In the genomic region with DNA sequence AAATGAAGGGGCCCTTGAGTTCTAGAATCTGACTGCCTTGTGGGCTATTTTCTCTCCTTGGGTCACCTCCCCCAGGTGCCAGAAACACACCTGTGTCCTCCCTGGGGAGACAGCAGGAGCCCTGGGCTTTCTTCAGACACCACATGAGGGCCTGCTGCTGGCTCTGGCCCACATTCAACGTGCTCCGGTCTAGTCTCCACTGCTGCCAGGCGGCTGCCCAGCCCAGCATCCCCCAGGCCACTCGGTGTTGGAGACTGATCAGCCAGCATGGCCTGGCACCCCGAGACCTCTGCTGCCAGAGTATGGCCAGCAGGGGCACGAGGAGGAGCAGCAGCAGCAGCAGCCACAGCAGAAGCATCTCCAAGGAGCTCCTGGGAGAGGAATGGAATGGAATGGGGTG, we compare ENCODE assay signal across 8 mouse cellular contexts. TPM values are rescaled to one million over a fixed set of nuclear protein-coding genes. Genes with fewer than 3 reads are reported as not detected.
DNase-seq lines count a peak whose midpoint lies in the region; ATAC-seq and TF ChIP-seq lines count a peak whose summit lies in the region.

No protein-coding gene starts in this region.

- peak overlapping the region; percentile 77; the same call in 1 of the 2 replicates for H3K4me3 ChIP-seq in spleen, adult 2 months (ENCODE audit: extremely low read depth, insufficient read depth, insufficient read length)
- peak overlapping the region; percentile 65 for H3K4me3 ChIP-seq in limb, embryonic 15.5 days
- peak overlapping the region; percentile 87 for H3K4me3 ChIP-seq in stomach, embryonic 16.5 days (replicated peaks; ENCODE audit: low read length)

- TF ChIP-seq POLR2A in spleen, adult 2 months (IDR thresholded peaks at IDR 0.05; ENCODE audit: low read depth, low read length), result no peak

- H3K9ac ChIP-seq in limb, embryonic 15.5 days, result peak overlapping the region; percentile 31; the same call in 1 of the 2 replicates
- H3K9ac ChIP-seq in stomach, embryonic 16.5 days (ENCODE audit: low read length), result peak overlapping the region; percentile 83

- no peak overlapping the region for H3K27ac ChIP-seq in spleen, adult 2 months (ENCODE audit: insufficient read depth, low read length)
- H3K27ac ChIP-seq in limb, embryonic 15.5 days, result 0 out of 2 replicates have a peak overlapping the region, but pooled peaks have one; percentile 67
- H3K27ac ChIP-seq in stomach, embryonic 16.5 days (ENCODE audit: low read length), result no peak overlapping the region

- peak overlapping the region; percentile 55 for H3K4me2 ChIP-seq in limb, embryonic 15.5 days
- peak overlapping the region; percentile 57 for H3K4me2 ChIP-seq in stomach, embryonic 16.5 days (ENCODE audit: low read depth, low read length)

- H3K9me3 ChIP-seq in limb, embryonic 15.5 days, result no peaks in the 10 kb centered on the region
- H3K9me3 ChIP-seq in stomach, embryonic 16.5 days (replicated peaks; ENCODE audit: control insufficient read depth, low read length), result no peaks in the 10 kb centered on the region

- TF ChIP-seq CTCF in spleen, adult 2 months (IDR thresholded peaks at IDR 0.05; ENCODE audit: extremely low read depth, insufficient read depth, insufficient read length, insufficient replicate concordance), result no peak

- peaks cover 4% of the 10 kb centered on the region; the same call in 1 of the 2 replicates for H3K36me3 ChIP-seq in spleen, adult 2 months (ENCODE audit: control insufficient read depth, insufficient read depth, low read length)
- no peaks in the 10 kb centered on the region for H3K36me3 ChIP-seq in limb, embryonic 15.5 days
- no peaks in the 10 kb centered on the region for H3K36me3 ChIP-seq in stomach, embryonic 16.5 days (ENCODE audit: control insufficient read depth, insufficient read depth, low read length)

- peak; percentile 35 to 50 for DNase-seq in cerebellum, postnatal 14 days
- DNase-seq in cerebellum, adult 18-20 months, result no peak
- DNase-seq in spleen, adult 2 months (ENCODE audit: low read depth in 1 of 2, low spot score in 2 of 2), result no peak
- no peak for DNase-seq in spleen, adult 18-20 months
- DNase-seq in right cerebral cortex, adult 2 months (ENCODE audit: low spot score in 2 of 2), result no peak
- no peak for DNase-seq in layer of hippocampus, postnatal 36 days

- ATAC-seq in limb, embryonic 15.5 days (ENCODE audit: insufficient number of reproducible peaks, low FRiP score, low TSS enrichment, low read depth), result no peak
- no peak for ATAC-seq in stomach, embryonic 16.5 days (ENCODE audit: insufficient read depth, low FRiP score)

- no peaks in the 10 kb centered on the region for H3K27me3 ChIP-seq in spleen, adult 2 months (ENCODE audit: control insufficient read depth, insufficient read depth, low read length)
- no peaks in the 10 kb centered on the region for H3K27me3 ChIP-seq in limb, embryonic 15.5 days
- no peaks in the 10 kb centered on the region for H3K27me3 ChIP-seq in stomach, embryonic 16.5 days (ENCODE audit: control insufficient read depth, insufficient read depth, low read length)

- H3K4me1 ChIP-seq in spleen, adult 2 months (ENCODE audit: control insufficient read depth, insufficient read depth, insufficient read length), result peaks cover 3% of the 10 kb centered on the region; the same call in 1 of the 2 replicates
- peaks cover 8% of the 10 kb centered on the region for H3K4me1 ChIP-seq in limb, embryonic 15.5 days
- H3K4me1 ChIP-seq in stomach, embryonic 16.5 days (ENCODE audit: control insufficient read depth, insufficient read depth, low read length), result peaks cover 6% of the 10 kb centered on the region

- WGBS in spleen, adult 2 months, result 63% methylated on average over 6 of the region's 6 CpGs
- WGBS in limb, embryonic 15.5 days, result 52% methylated on average over 6 of the region's 6 CpGs
- WGBS in stomach, embryonic 16.5 days, result 57% methylated on average over 6 of the region's 6 CpGs

RNA-seq across cellular contexts. Expression of gene Ghdc, which starts 0.8 kb away (rescaled TPM):
- 7.8 and 9.6 TPM in 2 replicates for polyA plus RNA-seq in spleen, adult 2 months (2012; rRNA removed)
- polyA plus RNA-seq in limb, embryonic 15.5 days (2015; fragmentation: Nextera tagmentation; extraction: Ambion mirVana), result 7.5 and 8.2 TPM in 2 replicates
- polyA plus RNA-seq in stomach, embryonic 16.5 days (2015; fragmentation: Nextera tagmentation; extraction: Ambion mirVana), result 6.5 and 7.2 TPM in 2 replicates
- total RNA-seq in layer of hippocampus, postnatal 36 days (2021), result 1 to 10 TPM; 6.2 to 9.9 TPM

RNA-seq across cellular contexts. Expression of gene Hcrt, which starts 7.2 kb away (rescaled TPM):
- polyA plus RNA-seq in spleen, adult 2 months (2012; rRNA removed), result 0.22 TPM in 1 of 2 replicates, not detected in the other
- polyA plus RNA-seq in limb, embryonic 15.5 days (2015; fragmentation: Nextera tagmentation; extraction: Ambion mirVana), result not detected in 2 replicates
- not detected in 2 replicates for polyA plus RNA-seq in stomach, embryonic 16.5 days (2015; fragmentation: Nextera tagmentation; extraction: Ambion mirVana)
- not detected for total RNA-seq in layer of hippocampus, postnatal 36 days (2021)

RNA-seq across cellular contexts. Expression of gene Kcnh4, which starts 10.2 kb away (rescaled TPM):
- polyA plus RNA-seq in spleen, adult 2 months (2012; rRNA removed), result 0.82 and 1.5 TPM in 2 replicates
- not detected in 2 replicates for polyA plus RNA-seq in limb, embryonic 15.5 days (2015; fragmentation: Nextera tagmentation; extraction: Ambion mirVana)
- 0.14 and 0.22 TPM in 2 replicates for polyA plus RNA-seq in stomach, embryonic 16.5 days (2015; fragmentation: Nextera tagmentation; extraction: Ambion mirVana)
- 1 to 10 TPM; 1.7 TPM for total RNA-seq in layer of hippocampus, postnatal 36 days (2021)

RNA-seq across cellular contexts. Expression of gene Rab5c, which starts 32.0 kb away (rescaled TPM):
- polyA plus RNA-seq in spleen, adult 2 months (2012; rRNA removed), result 183 and 200 TPM in 2 replicates
- polyA plus RNA-seq in limb, embryonic 15.5 days (2015; fragmentation: Nextera tagmentation; extraction: Ambion mirVana), result 19.7 and 30.8 TPM in 2 replicates
- polyA plus RNA-seq in stomach, embryonic 16.5 days (2015; fragmentation: Nextera tagmentation; extraction: Ambion mirVana), result 33.2 and 33.9 TPM in 2 replicates
- 100 to 1,000 TPM; 143 to 149 TPM for total RNA-seq in layer of hippocampus, postnatal 36 days (2021)

RNA-seq across cellular contexts. Expression of gene Hspb9, which starts 56.3 kb away (rescaled TPM):
- 0.36 TPM in 1 of 2 replicates, not detected in the other for polyA plus RNA-seq in spleen, adult 2 months (2012; rRNA removed)
- polyA plus RNA-seq in limb, embryonic 15.5 days (2015; fragmentation: Nextera tagmentation; extraction: Ambion mirVana), result 0.32 and 0.57 TPM in 2 replicates
- 0.36 TPM in 1 of 2 replicates, not detected in the other for polyA plus RNA-seq in stomach, embryonic 16.5 days (2015; fragmentation: Nextera tagmentation; extraction: Ambion mirVana)
- total RNA-seq in layer of hippocampus, postnatal 36 days (2021), result not detected

Comparison
In these comparisons a context has a peak if more than half of its experiments do, and no peak if none do; other contexts are left out.
1. DNase-seq: peak in cerebellum, postnatal 14 days (2 of 2); none in cerebellum, adult 18-20 months (0 of 2), spleen, adult 2 months (0 of 2), spleen, adult 18-20 months (0 of 2), right cerebral cortex, adult 2 months (0 of 2) and layer of hippocampus, postnatal 36 days (0 of 2).
2. Peak in every context shown above with its lines, with median percentiles within 50 percentile points of each other: H3K4me3 ChIP-seq.